Mouse (Mus musculus): ENCODE measurements around the gene C2cd2l.
"Not testable (repeated sequence)": the region's sequence is repeated elsewhere in the genome, so short reads cannot be mapped to it uniquely, and the experiment has no call there.

The C2cd2l gene

GRCm38 (mm10) chr9:44319887-44320798, at the start of gene C2cd2l:
C2cd2l (minus strand) TSS chr9:44320285.
- in situ Hi-C loops (cut with MboI, MseI) = no loop called here

GRCm38 (mm10) chr9:44364480-44364879, 44.4 kb upstream of the C2cd2l start:
- in situ Hi-C loops (cut with MboI, MseI) = no loop called here

- in situ Hi-C loops (cut with MboI, MseI) = not testable (repeated sequence)
Measured at GRCm38 (mm10) chr9:44361931-44362330, 41.8 kb upstream of the C2cd2l start.

- in situ Hi-C loops (cut with MboI, MseI) = no loop called here
Measured at GRCm38 (mm10) chr9:44361190-44361917, 41.3 kb upstream of the C2cd2l start, which contains the start of gene Vps11. Vps11 (minus strand) TSS chr9:44361670.

- in situ Hi-C loops (cut with MboI, MseI) = loop anchor here in 1 of 2 experiments (5.0 to 10.0 kb wide), 2 partner anchors 115 to 232 kb away; partner anchors contain the start of gene Ccdc153
Measured at GRCm38 (mm10) chr9:44357207-44357606, 37.1 kb upstream of the C2cd2l start.

GRCm38 (mm10) chr9:44353142-44353541, 33.1 kb upstream of the C2cd2l start:
- in situ Hi-C loops (cut with MboI, MseI) = loop anchor here in 1 of 2 experiments (10.0 kb wide), 1 partner anchor 228 kb away; no protein-coding TSS in a partner anchor

- in situ Hi-C loops (cut with MboI, MseI) = loop anchor here in 1 of 2 experiments (10.0 kb wide), 1 partner anchor 228 kb away; no protein-coding TSS in a partner anchor
Measured at GRCm38 (mm10) chr9:44352337-44352736, 32.3 kb upstream of the C2cd2l start.

GRCm38 (mm10) chr9:44351396-44351795, 31.3 kb upstream of the C2cd2l start:
- in situ Hi-C loops (cut with MboI, MseI) = loop anchor here in 1 of 2 experiments (10.0 kb wide), 1 partner anchor 227 kb away; no protein-coding TSS in a partner anchor

DNA sequence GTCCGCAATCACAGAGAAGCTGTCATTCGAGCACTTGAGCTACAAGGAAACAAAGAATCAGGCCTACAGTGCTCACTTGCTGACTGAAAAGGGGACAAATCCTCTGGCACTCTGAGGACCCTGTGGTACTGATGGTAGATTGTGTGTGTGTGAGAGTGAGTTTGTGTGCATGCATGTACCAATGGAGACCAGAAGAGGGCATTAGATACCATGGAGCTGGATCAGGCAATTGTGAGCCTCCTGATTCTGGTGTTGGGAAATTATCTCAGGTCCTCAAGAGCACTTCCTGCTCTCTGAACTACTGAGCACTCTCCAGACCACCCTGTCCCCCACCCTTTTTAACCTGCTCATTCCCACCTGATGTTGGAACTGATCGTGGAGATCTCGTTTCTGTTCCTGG, 28.5 kb upstream of the C2cd2l start:
- in situ Hi-C loops (cut with MboI, MseI) = no loop called here

GRCm38 (mm10) chr9:44347621-44348020, 27.5 kb upstream of the C2cd2l start:
- in situ Hi-C loops (cut with MboI, MseI) = no loop called here

GRCm38 (mm10) chr9:44347166-44347565, 27.1 kb upstream of the C2cd2l start:
- in situ Hi-C loops (cut with MboI, MseI) = no loop called here

GRCm38 (mm10) chr9:44345570-44346433, 25.7 kb upstream of the C2cd2l start:
- in situ Hi-C loops (cut with MboI, MseI) = no loop called here

- in situ Hi-C loops (cut with MboI, MseI) = loop anchor here (5.0 kb wide), 1 partner anchor 53 kb away; the partner anchor contains the start of gene Slc37a4 (in 2 of the 2)
Measured at GRCm38 (mm10) chr9:44343781-44344421, 23.8 kb upstream of the C2cd2l start, which contains the start of gene Hmbs. Hmbs (minus strand) TSS chr9:44344228.

DNA sequence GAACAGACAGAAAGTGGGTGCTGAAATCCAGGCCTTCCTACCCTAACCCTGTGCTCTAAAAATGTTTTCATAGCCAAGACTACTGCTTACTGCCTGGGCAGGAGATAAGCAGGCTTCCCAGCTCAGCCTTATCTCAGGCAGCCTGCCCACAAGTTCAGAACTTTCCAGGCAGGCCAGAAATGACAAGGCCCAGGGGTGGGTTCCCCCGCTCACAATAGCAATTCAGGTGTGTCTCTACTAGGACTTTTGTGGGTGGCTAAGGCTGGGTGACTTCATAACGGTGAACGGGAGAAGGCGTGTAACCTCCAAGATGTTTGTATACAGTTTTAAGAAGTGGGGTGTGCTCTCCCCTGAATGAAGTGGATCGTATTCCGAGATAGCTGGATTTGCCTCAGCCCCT, 23.2 kb upstream of the C2cd2l start:
- in situ Hi-C loops (cut with MboI, MseI) = loop anchor here (5.0 kb wide), 1 partner anchor 54 kb away; the partner anchor contains the start of gene Slc37a4 (in 2 of the 2)

GRCm38 (mm10) chr9:44342605-44343004, 22.5 kb upstream of the C2cd2l start:
- in situ Hi-C loops (cut with MboI, MseI) = loop anchor here (5.0 kb wide), 1 partner anchor 55 kb away; the partner anchor contains the start of gene Slc37a4 (in 2 of the 2)

DNA sequence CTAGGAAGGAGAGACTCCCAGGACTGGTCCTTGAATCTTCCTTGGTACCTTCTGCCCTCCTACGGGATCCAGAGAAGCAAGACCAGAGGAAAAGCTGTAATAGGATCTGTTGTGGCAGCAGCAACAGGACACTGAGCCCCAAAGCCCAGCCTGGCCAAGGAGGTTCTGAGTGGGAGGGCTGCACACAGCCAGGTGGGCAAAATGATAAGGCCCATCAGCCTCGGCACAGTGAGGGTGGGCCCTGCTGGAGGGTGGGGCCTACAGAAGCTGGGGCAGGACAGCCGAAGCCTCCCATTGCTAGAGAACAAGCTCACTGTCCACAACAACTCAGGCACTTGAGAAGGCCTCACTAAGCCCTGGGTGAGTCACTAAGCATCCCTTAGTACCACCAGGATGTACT, 22.1 kb upstream of the C2cd2l start:
- in situ Hi-C loops (cut with MboI, MseI) = loop anchor here (5.0 kb wide), 1 partner anchor 55 kb away; the partner anchor contains the start of gene Slc37a4 (in 2 of the 2)

DNA sequence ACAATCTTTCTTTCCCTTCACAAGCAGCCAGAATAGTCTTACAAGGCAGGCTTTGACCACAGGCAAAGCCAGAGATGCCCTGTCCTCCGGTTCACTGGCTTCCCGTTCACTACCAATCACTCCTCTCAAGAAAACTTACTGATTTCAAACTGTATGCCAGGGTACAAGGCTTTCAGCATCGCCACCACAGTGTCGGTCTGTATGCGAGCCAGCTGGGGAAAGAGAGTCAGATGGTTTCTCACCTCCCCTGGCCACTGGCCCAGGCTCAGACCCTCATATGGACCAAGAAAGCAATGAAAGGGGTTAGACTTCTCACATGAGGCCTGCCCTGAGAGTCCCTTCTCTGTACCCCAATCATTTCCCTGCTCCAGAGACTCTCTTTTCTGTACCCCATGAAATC, 21.4 kb upstream of the C2cd2l start:
- in situ Hi-C loops (cut with MboI, MseI) = loop anchor here (5.0 kb wide), 1 partner anchor 56 kb away; the partner anchor contains the start of gene Slc37a4 (in 2 of the 2)

GRCm38 (mm10) chr9:44338574-44338973, 18.5 kb upstream of the C2cd2l start:
- in situ Hi-C loops (cut with MboI, MseI) = loop anchor here in 1 of 2 experiments (5.0 kb wide), 1 partner anchor 101 kb away; no protein-coding TSS in a partner anchor

DNA sequence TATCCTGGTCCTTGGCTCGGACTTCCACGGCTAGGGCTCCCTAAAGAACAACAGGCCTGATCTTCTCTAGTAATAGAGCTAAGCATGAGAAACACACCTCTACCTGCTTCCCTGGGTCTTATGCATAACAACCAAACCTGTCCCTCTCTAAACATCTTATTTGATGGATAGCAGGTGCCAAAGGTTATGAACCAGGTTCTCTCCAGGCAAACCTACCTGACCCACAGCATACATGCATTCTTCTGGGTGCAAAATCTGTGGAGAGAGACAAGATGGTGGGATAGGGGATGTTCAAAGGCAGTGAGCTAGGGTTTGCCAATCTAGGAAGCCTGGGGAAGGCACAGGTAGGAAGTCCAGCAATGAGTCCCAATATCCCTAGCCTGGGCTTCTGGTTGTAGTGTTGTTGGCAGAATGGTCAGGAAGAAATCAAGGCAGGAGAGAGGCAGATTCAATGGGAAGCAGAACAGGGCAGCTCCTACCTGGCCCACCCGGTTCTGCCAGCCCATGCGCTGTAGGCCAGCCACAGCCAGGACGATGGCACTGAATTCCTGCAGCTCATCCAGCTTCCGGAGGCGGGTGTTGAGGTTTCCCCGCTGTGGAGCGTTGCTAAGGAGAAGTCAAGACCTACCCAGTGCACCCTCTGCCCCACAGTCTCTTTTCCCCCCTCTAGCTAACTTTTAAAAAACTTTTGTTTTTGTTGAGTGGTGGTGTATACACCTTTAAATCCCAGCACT, 17.5 kb upstream of the C2cd2l start:
- in situ Hi-C loops (cut with MboI, MseI) = loop anchor here in 1 of 2 experiments (5.0 kb wide), 1 partner anchor 100 kb away; no protein-coding TSS in a partner anchor

All from T-helper 17 cell (primary cell).